Mouse (Mus musculus) colon, adult 2 months (tissue): ENCODE measurements around the gene Igsf1. TPM values are rescaled to one million over a fixed set of nuclear protein-coding genes. Genes with fewer than 3 reads are reported as not detected.

Experiments
- polyA plus RNA-seq: library from polyadenylated mRNA; depleted of rRNA; stranded (reverse); fragments of >200 nt; gene quantifications from 2 replicates; pipeline ENCODE4 v1.2.3, GENCODE M21; 2012; rRNA removed

Gene Igsf1
- polyA plus RNA-seq: 0.10 and 0.13 TPM in 2 replicates

DNA sequence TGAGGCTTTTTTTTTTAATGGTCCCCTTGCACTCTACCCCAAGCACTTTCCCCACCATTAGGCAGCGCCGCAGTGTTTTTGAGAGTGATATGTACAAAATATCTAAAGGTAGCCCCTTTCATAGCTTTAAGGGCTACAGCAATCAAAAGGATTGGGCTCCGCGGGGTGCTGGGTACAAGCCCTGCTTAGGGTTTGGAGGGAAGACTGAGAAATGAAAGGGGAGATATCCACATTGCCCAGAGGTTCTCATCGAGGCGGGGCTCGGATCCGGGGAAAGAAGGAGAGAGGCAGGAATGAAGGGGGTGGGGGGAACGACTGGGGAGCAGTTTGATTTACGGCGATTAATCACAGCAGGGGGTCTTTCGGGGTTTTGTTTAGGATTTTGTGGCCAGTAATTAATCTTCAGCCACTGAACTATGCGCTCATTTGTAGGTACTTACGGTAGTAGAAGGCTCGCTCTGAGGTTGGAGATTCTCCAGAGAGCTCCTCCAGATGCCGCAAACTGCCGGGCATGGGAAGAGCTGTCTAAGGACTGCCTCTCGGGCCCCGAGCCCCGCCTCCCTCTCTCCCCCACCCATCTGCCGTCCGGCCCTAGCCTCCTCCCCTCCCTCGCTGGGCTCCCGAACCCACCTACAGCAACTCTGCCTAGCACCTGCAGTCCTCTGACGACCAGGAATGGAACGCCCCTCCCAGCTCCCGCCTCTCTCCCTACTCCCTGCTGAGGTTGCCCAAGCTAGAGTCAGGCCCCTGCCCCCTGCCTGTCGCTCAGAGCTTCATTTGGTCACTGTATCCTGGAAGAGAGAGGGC lies at the start of gene Igsf1:
Gene Igsf1, minus strand, starts transcription at position 537 of the 807 bp plus-strand sequence.

DNA sequence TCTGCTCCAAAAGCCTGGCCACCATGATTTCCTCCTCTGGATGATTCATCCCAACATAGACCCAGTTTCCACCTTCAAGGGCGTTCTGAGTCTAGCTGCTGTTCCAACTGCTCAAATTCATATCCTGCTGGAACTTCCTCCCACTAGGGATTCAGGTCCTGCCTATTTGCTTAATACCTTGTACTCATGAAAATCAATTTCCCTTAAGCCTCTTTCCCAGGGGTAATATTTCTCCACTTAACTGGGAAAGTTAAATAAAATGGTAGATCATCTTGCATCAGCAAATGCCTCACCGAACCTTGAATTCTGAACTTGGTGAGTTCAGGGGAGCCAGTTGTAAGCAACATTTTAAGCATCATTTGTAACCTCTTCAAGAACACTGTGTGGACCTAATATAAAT lies 62.6 kb downstream of the Igsf1 start, which contains the start of gene Olfr1321:
Gene Olfr1321, minus strand, starts transcription at position 101 of the 400 bp plus-strand sequence.

Other genes with a start within 250 kb of the Igsf1 start
- not detected in 2 replicates for gene Olfr1320, start 125.4 kb downstream of the Igsf1 start, polyA plus RNA-seq
- gene Olfr1321, start 62.7 kb downstream of the Igsf1 start, polyA plus RNA-seq: not detected in 2 replicates
- gene Olfr1322, start 93.7 kb upstream of the Igsf1 start, polyA plus RNA-seq: not detected in 2 replicates
- gene Olfr1323, start 221.6 kb upstream of the Igsf1 start, polyA plus RNA-seq: not detected in 2 replicates